In genomic region chr12:3370979-3371925, GRCm38 (mm10) we compare ENCODE assay signal across 8 mouse cellular contexts. TPM values are rescaled to one million over a fixed set of nuclear protein-coding genes. Genes with fewer than 3 reads are reported as not detected.
DNase-seq lines count a peak whose midpoint lies in the region; ATAC-seq and TF ChIP-seq lines count a peak whose summit lies in the region.

No protein-coding gene starts in this region.

- TF ChIP-seq CTCF in stomach, postnatal 0 days (IDR thresholded peaks at IDR 0.05; ENCODE audit: low read depth) = no peak
- TF ChIP-seq CTCF in hindbrain, postnatal 0 days (IDR thresholded peaks at IDR 0.05; ENCODE audit: low read depth) = no peak

- TF ChIP-seq EP300 in stomach, postnatal 0 days (optimal IDR thresholded peaks at IDR 0.05) = no peak

- no peaks in the 10 kb centered on the region; the same call in 1 of the 2 replicates for H3K36me3 ChIP-seq in stomach, embryonic 14.5 days (ENCODE audit: control insufficient read depth, insufficient read depth, low read length)
- no peaks in the 10 kb centered on the region for H3K36me3 ChIP-seq in stomach, postnatal 0 days (ENCODE audit: control insufficient read depth, insufficient read depth, low read length)
- H3K36me3 ChIP-seq in hindbrain, postnatal 0 days (ENCODE audit: insufficient read depth, low read length) = no peaks in the 10 kb centered on the region; the same call in 1 of the 2 replicates

- H3K27me3 ChIP-seq in stomach, embryonic 14.5 days (ENCODE audit: control insufficient read depth, insufficient read depth, low read length) = no peaks in the 10 kb centered on the region
- H3K27me3 ChIP-seq in stomach, postnatal 0 days (ENCODE audit: control insufficient read depth, insufficient read depth, low read length) = no peaks in the 10 kb centered on the region
- H3K27me3 ChIP-seq in hindbrain, postnatal 0 days (ENCODE audit: insufficient read depth, low read length) = no peaks in the 10 kb centered on the region

- peaks cover 13% of the 10 kb centered on the region for H3K4me1 ChIP-seq in stomach, embryonic 14.5 days (ENCODE audit: control insufficient read depth, insufficient read depth, low read length)
- no peaks in the 10 kb centered on the region for H3K4me1 ChIP-seq in stomach, postnatal 0 days (replicated peaks; ENCODE audit: control insufficient read depth, insufficient read depth)
- peaks cover 36% of the 10 kb centered on the region for H3K4me1 ChIP-seq in hindbrain, postnatal 0 days (ENCODE audit: insufficient read depth, low read length)

- no peak for ATAC-seq in stomach, embryonic 14.5 days (ENCODE audit: insufficient number of reproducible peaks, insufficient read depth, low FRiP score, low read depth)
- ATAC-seq in stomach, postnatal 0 days (ENCODE audit: low FRiP score, low TSS enrichment) = no peak
- ATAC-seq in hindbrain, postnatal 0 days = peak; percentile 19; the same call in 1 of the 2 replicates

- peaks cover 5% of the 10 kb centered on the region; the same call in 1 of the 2 replicates for H3K9me3 ChIP-seq in stomach, embryonic 14.5 days (ENCODE audit: control insufficient read depth, low read depth, low read length)
- H3K9me3 ChIP-seq in stomach, postnatal 0 days (ENCODE audit: control insufficient read depth, low read length) = no peaks in the 10 kb centered on the region
- no peaks in the 10 kb centered on the region for H3K9me3 ChIP-seq in hindbrain, postnatal 0 days (ENCODE audit: low read length)

- H3K9ac ChIP-seq in stomach, embryonic 14.5 days (replicated peaks; ENCODE audit: low read depth, low read length) = no peak overlapping the region
- H3K9ac ChIP-seq in stomach, postnatal 0 days (ENCODE audit: low read length) = no peak overlapping the region
- H3K9ac ChIP-seq in hindbrain, postnatal 0 days (replicated peaks; ENCODE audit: low read length) = peak overlapping the region; percentile 38

- peak; percentile 34 to 35 for DNase-seq in cerebellum, postnatal 14 days
- no peak for DNase-seq in cerebellum, adult 11 months
- DNase-seq in stomach, postnatal 0 days (ENCODE audit: low spot score) = no peak
- peak; percentile 46 for DNase-seq in hindbrain, postnatal 0 days (ENCODE audit: low spot score)
- DNase-seq in right cerebral cortex, postnatal 4 days = no peak
- no peak for DNase-seq in frontal cortex, postnatal 10 days (ENCODE audit: low spot score in 2 of 2)
- DNase-seq in testis, postnatal 10 days (ENCODE audit: low spot score) = no peak

- H3K4me2 ChIP-seq in stomach, embryonic 14.5 days (replicated peaks; ENCODE audit: low read depth, low read length) = no peak overlapping the region
- no peak overlapping the region for H3K4me2 ChIP-seq in stomach, postnatal 0 days (replicated peaks; ENCODE audit: low read depth)
- H3K4me2 ChIP-seq in hindbrain, postnatal 0 days (ENCODE audit: low read depth, low read length) = peak overlapping the region; percentile 95

- WGBS in stomach, embryonic 14.5 days = 33% methylated on average over 11 of the region's 11 CpGs
- WGBS in stomach, postnatal 0 days = 39% methylated on average over 11 of the region's 11 CpGs
- 5% methylated on average over 11 of the region's 11 CpGs for WGBS in hindbrain, postnatal 0 days

- H3K4me3 ChIP-seq in stomach, embryonic 14.5 days (ENCODE audit: low read depth, low read length) = no peak overlapping the region
- no peak overlapping the region for H3K4me3 ChIP-seq in stomach, postnatal 0 days (ENCODE audit: low read depth, low read length)
- H3K4me3 ChIP-seq in hindbrain, postnatal 0 days (ENCODE audit: low read length) = peak overlapping the region; percentile 32

- H3K27ac ChIP-seq in stomach, embryonic 14.5 days (ENCODE audit: low read length) = peak overlapping the region; percentile 15
- no peak overlapping the region for H3K27ac ChIP-seq in stomach, postnatal 0 days (replicated peaks)
- H3K27ac ChIP-seq in hindbrain, postnatal 0 days = peak overlapping the region; percentile 75

RNA-seq across cellular contexts. Expression of gene Kif3c, which starts 6.3 kb away (rescaled TPM):
- polyA plus RNA-seq in stomach, embryonic 14.5 days (2014; fragmentation: Nextera tagmentation; extraction: Ambion mirVana) = 10.2 and 12.2 TPM in 2 replicates
- polyA plus RNA-seq in stomach, postnatal 0 days (2015; fragmentation: Nextera tagmentation; extraction: Ambion mirVana) = 2.5 TPM in 2 replicates
- 142 and 150 TPM in 2 replicates for total RNA-seq in hindbrain, postnatal 0 days (2014; rRNA removed)
- 56.0 and 58.5 TPM in 2 replicates for polyA plus RNA-seq in hindbrain, postnatal 0 days (2015; fragmentation: Nextera tagmentation; extraction: Ambion mirVana)

RNA-seq across cellular contexts. Expression of gene Asxl2, which starts 55.4 kb away (rescaled TPM):
- polyA plus RNA-seq in stomach, embryonic 14.5 days (2014; fragmentation: Nextera tagmentation; extraction: Ambion mirVana) = 24.1 and 25.6 TPM in 2 replicates
- 6.9 and 8.0 TPM in 2 replicates for polyA plus RNA-seq in stomach, postnatal 0 days (2015; fragmentation: Nextera tagmentation; extraction: Ambion mirVana)
- 13.2 and 16.1 TPM in 2 replicates for total RNA-seq in hindbrain, postnatal 0 days (2014; rRNA removed)
- polyA plus RNA-seq in hindbrain, postnatal 0 days (2015; fragmentation: Nextera tagmentation; extraction: Ambion mirVana) = 9.6 and 10.7 TPM in 2 replicates

Comparison
In these comparisons a context has a peak if more than half of its experiments do, and no peak if none do; other contexts are left out.
1. DNase-seq: peak in cerebellum, postnatal 14 days (2 of 2) and hindbrain, postnatal 0 days (single experiment); none in cerebellum, adult 11 months (single experiment), stomach, postnatal 0 days (single experiment), right cerebral cortex, postnatal 4 days (single experiment), frontal cortex, postnatal 10 days (0 of 2) and testis, postnatal 10 days (single experiment).